Mouse (Mus musculus): ENCODE measurements at regions not wholly inside any gene's neighbourhood (a gene's known extent, or its start where the extent isn't known, plus 50 kb on each side); places are given as distances from the start of the nearest gene placed in this dataset.

DNA sequence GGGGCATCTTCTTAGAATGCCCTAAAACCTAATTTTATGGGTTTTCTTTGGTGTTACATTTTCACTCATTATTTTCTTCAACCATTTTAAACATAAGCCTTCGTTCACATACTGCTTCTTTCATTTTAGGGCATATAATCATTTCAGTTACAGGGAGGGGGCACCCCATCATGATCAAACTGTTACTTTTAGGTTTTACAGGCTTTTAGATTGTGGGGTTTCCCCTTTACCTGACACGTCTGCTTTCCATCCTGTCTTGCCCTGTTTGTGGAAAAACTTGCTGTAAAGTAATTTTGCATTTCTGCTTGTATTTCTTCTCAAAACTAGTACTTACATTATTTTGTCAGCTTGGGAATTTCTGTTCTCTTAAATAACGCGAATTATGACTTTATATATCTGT lies 310.9 kb upstream of the Ptger4 start:
- H3K27ac ChIP-seq (replicated peaks), result no peak overlapping the region
- 49% methylated on average over 4 of the region's 4 CpGs for WGBS (ENCODE audit: insufficient replicate concordance)
- H3K36me3 ChIP-seq (replicated peaks), result no peaks in the 10 kb centered on the region
- no peak overlapping the region for H3K4me2 ChIP-seq
- H3K27me3 ChIP-seq, result no peaks in the 10 kb centered on the region
- no peaks in the 10 kb centered on the region for H3K4me1 ChIP-seq (replicated peaks)
- no peak overlapping the region for H3K9ac ChIP-seq
- no peaks in the 10 kb centered on the region for H3K9me3 ChIP-seq (replicated peaks)
- ATAC-seq (ENCODE audit: insufficient read depth), result no peak
- H3K4me3 ChIP-seq (replicated peaks), result no peak overlapping the region

- H3K4me3 ChIP-seq (replicated peaks), result no peak overlapping the region
- no peak overlapping the region for H3K27ac ChIP-seq (replicated peaks)
- ATAC-seq (ENCODE audit: insufficient read depth), result no peak
- no peaks in the 10 kb centered on the region for H3K36me3 ChIP-seq (replicated peaks)
- H3K9ac ChIP-seq, result no peak overlapping the region
- no peaks in the 10 kb centered on the region for H3K27me3 ChIP-seq
- no peaks in the 10 kb centered on the region for H3K4me1 ChIP-seq (replicated peaks)
- no peak overlapping the region for H3K4me2 ChIP-seq
- H3K9me3 ChIP-seq (replicated peaks), result no peaks in the 10 kb centered on the region
- WGBS (ENCODE audit: insufficient replicate concordance), result 63% methylated on average over 7 of the region's 7 CpGs
Measured at GRCm38 (mm10) chr15:5555381-5556066, 311.5 kb upstream of the Ptger4 start.

GRCm38 (mm10) chr15:5561783-5562182 lies 317.8 kb upstream of the Ptger4 start:
- Histone ChIP-seq H3K9ac (no peak overlapping the region), H3K27me3 (no peaks in the 10 kb centered on the region), H3K36me3 (replicated peaks) (no peaks in the 10 kb centered on the region), H3K4me3 (replicated peaks) (no peak overlapping the region), H3K4me1 (replicated peaks) (no peaks in the 10 kb centered on the region), H3K27ac (replicated peaks) (no peak overlapping the region), H3K4me2 (no peak overlapping the region), H3K9me3 (replicated peaks) (no peaks in the 10 kb centered on the region)
- no peak for ATAC-seq (ENCODE audit: insufficient read depth)
- 69% methylated on average over 4 of the region's 4 CpGs for WGBS (ENCODE audit: insufficient replicate concordance)

DNA sequence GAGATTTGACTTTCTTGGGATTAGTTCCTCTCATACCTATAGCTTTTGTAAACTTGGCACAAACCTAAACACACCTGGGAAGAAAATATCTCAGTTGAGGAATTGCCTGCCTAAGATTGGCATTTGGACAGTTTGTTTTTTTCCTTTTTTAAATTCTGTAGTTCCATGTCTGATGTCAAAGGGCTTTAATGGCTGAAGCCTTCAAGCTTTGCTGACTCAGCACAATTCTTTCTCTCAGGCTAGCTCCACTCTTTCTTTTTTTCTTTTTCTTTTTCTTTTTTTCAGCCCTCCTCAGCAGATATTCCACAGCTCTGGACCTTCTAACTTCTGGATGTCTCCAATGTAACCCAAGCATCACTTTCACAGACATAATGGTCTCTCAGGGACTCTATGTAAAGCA lies 330.4 kb upstream of the Ptger4 start:
- no peak for ATAC-seq (ENCODE audit: insufficient read depth)
- no peaks in the 10 kb centered on the region for H3K27me3 ChIP-seq
- H3K4me2 ChIP-seq, result no peak overlapping the region

GRCm38 (mm10) chr15:5579559-5579958 lies 335.6 kb upstream of the Ptger4 start:
- H3K27me3 ChIP-seq, result no peaks in the 10 kb centered on the region
- H3K9me3 ChIP-seq (replicated peaks), result no peaks in the 10 kb centered on the region
- H3K9ac ChIP-seq, result no peak overlapping the region
- no peak overlapping the region for H3K4me3 ChIP-seq (replicated peaks)
- no peaks in the 10 kb centered on the region for H3K4me1 ChIP-seq (replicated peaks)
- H3K27ac ChIP-seq (replicated peaks), result no peak overlapping the region
- 45% methylated on average over 2 of the region's 2 CpGs for WGBS (ENCODE audit: insufficient replicate concordance)
- H3K4me2 ChIP-seq, result no peak overlapping the region
- no peaks in the 10 kb centered on the region for H3K36me3 ChIP-seq (replicated peaks)
- no peak for ATAC-seq (ENCODE audit: insufficient read depth)

More for the DNA sequence above, 330.4 kb upstream of the Ptger4 start:
- Histone ChIP-seq H3K9ac (no peak overlapping the region), H3K36me3 (replicated peaks) (no peaks in the 10 kb centered on the region), H3K27ac (replicated peaks) (no peak overlapping the region), H3K4me1 (replicated peaks) (no peaks in the 10 kb centered on the region), H3K9me3 (replicated peaks) (no peaks in the 10 kb centered on the region), H3K4me3 (replicated peaks) (no peak overlapping the region)

DNA sequence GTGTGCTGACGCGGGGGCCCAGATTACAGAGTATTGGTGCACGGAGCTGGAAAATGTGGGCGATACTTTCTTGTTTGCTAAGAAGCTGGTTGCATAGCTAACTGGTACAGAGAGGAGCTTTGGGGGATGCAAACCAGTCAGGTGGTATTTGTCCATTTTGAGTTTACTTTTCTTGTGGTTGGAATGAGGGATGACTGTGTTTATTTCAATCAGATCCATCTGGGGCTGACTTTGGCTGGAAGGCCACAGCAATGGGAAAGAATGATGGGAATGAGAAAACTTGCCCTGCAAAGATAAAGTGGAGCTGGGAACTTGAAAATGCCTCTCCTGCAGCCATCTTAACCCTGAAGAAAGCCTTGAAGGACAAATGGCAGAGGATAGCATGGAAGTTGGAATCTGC lies 336.4 kb upstream of the Ptger4 start:
- Histone ChIP-seq H3K4me2 (no peak overlapping the region), H3K27me3 (no peaks in the 10 kb centered on the region), H3K4me3 (replicated peaks) (no peak overlapping the region), H3K9ac (no peak overlapping the region), H3K36me3 (replicated peaks) (no peaks in the 10 kb centered on the region), H3K27ac (replicated peaks) (no peak overlapping the region), H3K4me1 (replicated peaks) (no peaks in the 10 kb centered on the region), H3K9me3 (replicated peaks) (no peaks in the 10 kb centered on the region)
- WGBS (ENCODE audit: insufficient replicate concordance), result 85% methylated on average over 4 of the region's 4 CpGs
- no peak for ATAC-seq (ENCODE audit: insufficient read depth)

DNA sequence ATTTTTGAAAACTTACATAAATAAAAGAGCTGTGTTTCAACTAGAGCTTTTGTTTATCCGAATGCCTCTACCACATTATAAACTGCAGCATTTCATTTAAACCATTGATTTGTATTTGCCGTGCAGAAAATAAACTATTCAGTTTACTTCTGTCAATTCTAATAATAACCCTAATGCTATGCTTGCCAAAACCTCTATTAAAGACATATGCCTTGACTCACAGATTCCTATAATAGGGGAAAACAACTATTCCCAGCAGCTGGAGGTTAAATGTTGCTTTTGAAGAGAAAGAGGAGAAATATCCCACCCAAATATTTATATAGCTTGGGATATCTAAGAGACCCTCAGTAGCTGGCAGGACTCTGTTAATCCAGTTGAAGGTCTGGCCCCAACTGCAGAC lies 340.4 kb upstream of the Ptger4 start:
- 59% methylated on average over 2 of the region's 2 CpGs for WGBS (ENCODE audit: insufficient replicate concordance)
- Histone ChIP-seq H3K4me2 (no peak overlapping the region), H3K36me3 (replicated peaks) (no peaks in the 10 kb centered on the region), H3K4me1 (replicated peaks) (no peaks in the 10 kb centered on the region), H3K27me3 (no peaks in the 10 kb centered on the region), H3K9me3 (replicated peaks) (no peaks in the 10 kb centered on the region), H3K27ac (replicated peaks) (no peak overlapping the region), H3K9ac (no peak overlapping the region), H3K4me3 (replicated peaks) (no peak overlapping the region)
- ATAC-seq (ENCODE audit: insufficient read depth), result no peak

GRCm38 (mm10) chr15:5604732-5605266 lies 360.8 kb upstream of the Ptger4 start:
- no peaks in the 10 kb centered on the region for H3K27me3 ChIP-seq
- H3K9ac ChIP-seq, result no peak overlapping the region
- no peak overlapping the region for H3K4me2 ChIP-seq
- H3K27ac ChIP-seq (replicated peaks), result no peak overlapping the region
- no peaks in the 10 kb centered on the region for H3K36me3 ChIP-seq (replicated peaks)
- no peak overlapping the region for H3K4me3 ChIP-seq (replicated peaks)
- 47% methylated on average over 4 of the region's 4 CpGs for WGBS (ENCODE audit: insufficient replicate concordance)
- H3K4me1 ChIP-seq (replicated peaks), result no peaks in the 10 kb centered on the region
- ATAC-seq (ENCODE audit: insufficient read depth), result no peak
- H3K9me3 ChIP-seq (replicated peaks), result no peaks in the 10 kb centered on the region

- 55% methylated on average over 2 of the region's 2 CpGs for WGBS (ENCODE audit: insufficient replicate concordance)
- no peaks in the 10 kb centered on the region for H3K9me3 ChIP-seq (replicated peaks)
Measured at GRCm38 (mm10) chr15:5607533-5607932, 363.5 kb upstream of the Ptger4 start.

GRCm38 (mm10) chr15:5623021-5623420 lies 379.0 kb upstream of the Ptger4 start:
- Histone ChIP-seq H3K4me1 (replicated peaks) (no peaks in the 10 kb centered on the region), H3K4me2 (no peak overlapping the region), H3K27ac (replicated peaks) (no peak overlapping the region), H3K27me3 (no peaks in the 10 kb centered on the region), H3K4me3 (replicated peaks) (no peak overlapping the region), H3K36me3 (replicated peaks) (no peaks in the 10 kb centered on the region), H3K9ac (no peak overlapping the region), H3K9me3 (replicated peaks) (no peaks in the 10 kb centered on the region)
- no peak for ATAC-seq (ENCODE audit: insufficient read depth)
- WGBS (ENCODE audit: insufficient replicate concordance), result 54% methylated on average over 5 of the region's 5 CpGs

More at GRCm38 (mm10) chr15:5607533-5607932, 363.5 kb upstream of the Ptger4 start:
- no peak for ATAC-seq (ENCODE audit: insufficient read depth)
- no peak overlapping the region for H3K27ac ChIP-seq (replicated peaks)
- no peaks in the 10 kb centered on the region for H3K27me3 ChIP-seq
- no peak overlapping the region for H3K9ac ChIP-seq
- H3K4me2 ChIP-seq, result no peak overlapping the region
- H3K36me3 ChIP-seq (replicated peaks), result no peaks in the 10 kb centered on the region
- no peak overlapping the region for H3K4me3 ChIP-seq (replicated peaks)
- no peaks in the 10 kb centered on the region for H3K4me1 ChIP-seq (replicated peaks)

- WGBS (ENCODE audit: insufficient replicate concordance), result 63% methylated on average over 2 of the region's 2 CpGs
- no peak overlapping the region for H3K4me2 ChIP-seq
- no peak overlapping the region for H3K4me3 ChIP-seq (replicated peaks)
- no peak for ATAC-seq (ENCODE audit: insufficient read depth)
- no peaks in the 10 kb centered on the region for H3K27me3 ChIP-seq
- no peaks in the 10 kb centered on the region for H3K9me3 ChIP-seq (replicated peaks)
- H3K36me3 ChIP-seq (replicated peaks), result no peaks in the 10 kb centered on the region
- no peak overlapping the region for H3K9ac ChIP-seq
- H3K27ac ChIP-seq (replicated peaks), result no peak overlapping the region
- H3K4me1 ChIP-seq (replicated peaks), result no peaks in the 10 kb centered on the region
Measured at GRCm38 (mm10) chr15:5625367-5625766, 381.4 kb upstream of the Ptger4 start.

DNA sequence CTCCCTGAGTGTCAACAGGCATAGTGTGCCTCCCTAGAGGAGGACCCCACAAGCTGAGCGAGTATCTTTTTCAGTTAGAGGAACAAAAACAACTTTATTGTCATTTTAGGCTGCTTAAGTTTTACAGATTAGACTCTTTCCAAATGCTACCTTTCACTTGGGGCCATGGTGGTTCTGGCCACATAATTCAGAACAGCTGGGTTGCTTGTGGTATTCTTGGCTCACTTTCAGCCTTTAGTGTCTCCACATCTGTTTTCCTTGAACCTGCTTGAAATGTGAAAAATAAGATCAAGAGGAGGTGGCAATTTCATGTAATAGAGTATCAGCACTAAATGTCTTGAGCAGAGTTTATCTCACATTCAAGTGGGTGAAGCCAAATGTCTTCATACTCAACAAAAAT lies 402.7 kb upstream of the Ptger4 start:
- ATAC-seq (ENCODE audit: insufficient read depth), result no peak
- Histone ChIP-seq H3K4me2 (no peak overlapping the region), H3K4me1 (replicated peaks) (no peaks in the 10 kb centered on the region), H3K27me3 (no peaks in the 10 kb centered on the region), H3K9ac (no peak overlapping the region), H3K27ac (replicated peaks) (no peak overlapping the region), H3K36me3 (replicated peaks) (no peaks in the 10 kb centered on the region), H3K4me3 (replicated peaks) (no peak overlapping the region), H3K9me3 (replicated peaks) (no peaks in the 10 kb centered on the region)
- 44% methylated on average over 1 of the region's 1 CpGs for WGBS (ENCODE audit: insufficient replicate concordance)

Data from liver, embryonic 15.5 days (tissue).